Mouse (Mus musculus) ES-E14 (cell line): ENCODE measurements around the gene Cog4. TPM values are rescaled to one million over a fixed set of nuclear protein-coding genes. Genes with fewer than 3 reads are reported as not detected.
"Not testable (repeated sequence)": the region's sequence is repeated elsewhere in the genome, so short reads cannot be mapped to it uniquely, and the experiment has no call there.

Source experiments
- DNase-seq: peaks from one replicate; pipeline ENCODE4 v3.0.0-alpha.2; 2013; ENCODE audit warnings: low read depth, low spot score
- H3K27ac ChIP-seq: 2 replicates; pipeline ENCODE4 v1.5.1; 2012; ENCODE audit warnings: low read depth, mild to moderate bottlenecking, low read length, moderate library complexity, mixed read lengths; ENCODE audit not compliant: poor library complexity, insufficient read depth, severe bottlenecking
- H3K36me3 ChIP-seq: 2 replicates; pipeline ENCODE4 v1.6.1; 2012; ENCODE audit warnings: mild to moderate bottlenecking, low read length, moderate library complexity, mixed read lengths; ENCODE audit not compliant: control insufficient read depth, poor library complexity, insufficient read depth, severe bottlenecking
- H3K4me1 ChIP-seq, 2 experiments: fragments of 150-350 bp in 1 of 2; sonication (generic) in 1 of 2; 2 replicates each; pipeline ENCODE4 v1.6.1; 2012; ENCODE audit warnings: low read length in 2 of 2, mild to moderate bottlenecking in 1 of 2, mixed read lengths in 1 of 2; ENCODE audit not compliant: control insufficient read depth in 2 of 2, insufficient read depth in 2 of 2, poor library complexity in 1 of 2
- H3K4me3 ChIP-seq, 2 experiments: fragments of 150-350 bp in 1 of 2; sonication (generic) in 1 of 2; 2 replicates each; pipeline ENCODE4 v1.5.1; 2012; ENCODE audit warnings: low read length in 2 of 2, low read depth in 1 of 2, mild to moderate bottlenecking in 1 of 2, mixed read lengths in 1 of 2; ENCODE audit not compliant: insufficient read depth in 1 of 2, poor library complexity in 1 of 2, severe bottlenecking in 1 of 2
- H3K9ac ChIP-seq: 2 replicates; pipeline ENCODE4 v1.6.1; 2012; ENCODE audit warnings: low read depth, mild to moderate bottlenecking, low read length, mixed read lengths; ENCODE audit not compliant: poor library complexity, insufficient read depth, severe bottlenecking
- H3K9me3 ChIP-seq: fragments of 150-350 bp; sonication (generic); 2 replicates; pipeline ENCODE4 v1.6.1; 2012; ENCODE audit warnings: low read depth, mild to moderate bottlenecking, low read length; ENCODE audit not compliant: control insufficient read depth, insufficient read depth
- CHD2 ChIP-seq: IDR thresholded peaks from 2 replicates; pipeline ENCODE4 v1.6.1; 2014; ENCODE audit warnings: mild to moderate bottlenecking, low read depth, low read length, inconsistent platforms
- HCFC1 ChIP-seq: IDR thresholded peaks from 2 replicates; pipeline ENCODE4 v1.6.1; 2012; ENCODE audit warnings: low read length, inconsistent platforms, borderline replicate concordance; ENCODE audit not compliant: insufficient read depth
- MAFK ChIP-seq: IDR thresholded peaks from 2 replicates; pipeline ENCODE4 v1.6.1; 2014; ENCODE audit warnings: mild to moderate bottlenecking, low read depth, low read length, inconsistent platforms; ENCODE audit not compliant: insufficient read depth
- ZC3H11A ChIP-seq: IDR thresholded peaks from 2 replicates; pipeline ENCODE4 v1.6.1; 2012; ENCODE audit warnings: low read depth, mild to moderate bottlenecking, inconsistent platforms, low read length, borderline replicate concordance
- ZNF384 ChIP-seq: IDR thresholded peaks from 2 replicates; pipeline ENCODE4 v1.6.1; 2012; ENCODE audit warnings: low read depth, low read length, inconsistent platforms
- in situ Hi-C, 2 experiments: fragments of 600-800 bp; cut with MboI; formaldehyde crosslinking; loops; one replicate each; pipeline ENCODE4 v1.15.1; 2025; ENCODE audit warnings: low sequenced_read_pairs in 2 of 2, inconsistent platforms in 1 of 2; ENCODE audit not compliant: unreplicated experiment in 2 of 2
- total RNA-seq: library from RNA; depleted of rRNA; stranded (reverse); fragments of 300-350 nt; gene quantifications from 2 replicates; pipeline ENCODE4 v1.2.3, GENCODE M21; 2012

The Cog4 gene
- total RNA-seq, 1 experiment = 64.7 TPM

DNA sequence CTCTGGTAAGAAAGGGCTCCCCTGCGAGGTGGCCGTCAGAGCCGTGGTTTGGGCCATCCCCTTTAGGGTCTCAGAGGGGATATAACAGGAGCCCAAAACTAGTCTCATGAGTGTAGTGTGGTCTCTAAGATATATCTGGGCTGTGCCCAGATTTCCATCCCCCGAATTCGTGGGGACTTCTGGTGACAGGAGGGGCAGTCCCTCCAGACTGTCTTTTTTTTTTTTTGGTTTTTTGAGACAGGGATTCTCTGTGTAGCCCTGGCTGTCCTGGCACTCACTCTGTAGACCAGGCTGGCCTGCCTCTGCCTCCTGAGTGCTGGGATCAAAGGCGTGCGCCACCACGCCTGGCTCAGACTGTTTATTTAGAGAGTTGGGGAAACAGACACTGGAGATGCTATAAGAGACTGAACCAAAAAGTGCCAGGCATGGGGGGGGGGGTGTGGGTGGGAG lies 79.3 kb downstream of the Cog4 start:
- in situ Hi-C loops = no loop called here
- no peaks in the 10 kb centered on the region for H3K36me3 ChIP-seq
- no peak overlapping the region for H3K4me3 ChIP-seq
- H3K9ac ChIP-seq = no peak overlapping the region
- TF ChIP-seq ZC3H11A (no peak), ZNF384 (no peak)
- H3K9me3 ChIP-seq = no peaks in the 10 kb centered on the region
- DNase-seq = no peak
- peaks cover 6 to 14% of the 10 kb centered on the region in 2 experiments for H3K4me1 ChIP-seq
- no peak overlapping the region for H3K27ac ChIP-seq

DNA sequence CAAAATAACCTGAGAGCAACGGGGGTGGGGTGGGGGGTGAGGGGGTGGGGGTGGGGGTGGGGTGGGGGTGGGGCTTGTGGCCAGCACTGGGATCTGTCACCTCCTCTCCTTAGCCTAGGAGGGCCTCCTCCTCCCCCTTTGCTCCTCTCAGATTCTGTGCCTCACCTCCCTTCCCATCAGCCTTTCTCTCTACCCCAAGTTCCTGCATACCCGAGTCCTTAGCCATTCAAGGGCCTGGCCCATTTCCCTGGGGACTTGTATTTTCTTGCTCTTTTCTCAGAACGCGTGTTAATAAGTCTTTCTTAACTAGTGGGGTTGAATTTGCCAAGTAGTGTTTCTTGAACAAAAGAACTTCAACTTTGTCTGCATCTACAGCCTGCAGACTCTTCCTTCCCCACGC lies 80.3 kb downstream of the Cog4 start:
- H3K9ac ChIP-seq = no peak overlapping the region
- H3K4me1 ChIP-seq = peaks cover 6 to 16% of the 10 kb centered on the region in 2 experiments
- DNase-seq = no peak
- no peak overlapping the region for H3K27ac ChIP-seq
- in situ Hi-C loops = no loop called here
- no peak overlapping the region for H3K4me3 ChIP-seq
- no peak for TF ChIP-seq CHD2
- no peak for TF ChIP-seq ZC3H11A
- no peak for TF ChIP-seq MAFK
- no peak for TF ChIP-seq ZNF384
- TF ChIP-seq HCFC1 = no peak
- no peaks in the 10 kb centered on the region for H3K36me3 ChIP-seq
- H3K9me3 ChIP-seq = no peaks in the 10 kb centered on the region

DNA sequence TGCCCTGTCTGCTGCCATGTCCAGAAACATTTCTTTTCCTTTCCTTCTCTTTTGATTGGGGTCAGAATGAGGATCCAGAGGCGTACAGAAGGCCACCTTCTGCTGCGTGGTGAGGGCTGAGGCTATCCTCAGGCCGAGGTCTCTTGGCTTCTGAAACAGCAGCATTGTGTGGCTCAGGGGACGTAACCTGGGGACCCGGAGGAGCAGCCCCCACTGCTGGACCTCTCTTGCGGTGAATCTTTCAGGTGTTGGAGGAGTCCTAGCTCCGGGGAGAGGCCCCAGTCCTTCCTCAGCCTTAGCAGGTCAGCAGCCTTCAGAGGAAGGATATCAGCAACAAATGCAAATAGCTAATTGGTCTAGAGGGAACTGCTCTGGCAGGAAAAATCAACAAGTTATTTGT lies 82.0 kb downstream of the Cog4 start:
- in situ Hi-C loops = no loop called here
- Histone ChIP-seq H3K9ac (no peak overlapping the region), H3K4me1 (peaks cover 5 to 10% of the 10 kb centered on the region in 2 experiments; a peak in 3 of 4 replicates), H3K27ac (no peak overlapping the region), H3K36me3 (no peaks in the 10 kb centered on the region), H3K9me3 (no peaks in the 10 kb centered on the region), H3K4me3 (no peak overlapping the region)
- TF ChIP-seq MAFK = no peak
- TF ChIP-seq CHD2 = no peak
- TF ChIP-seq ZC3H11A = no peak
- TF ChIP-seq HCFC1 = no peak
- no peak for TF ChIP-seq ZNF384
- no peak for DNase-seq

DNA sequence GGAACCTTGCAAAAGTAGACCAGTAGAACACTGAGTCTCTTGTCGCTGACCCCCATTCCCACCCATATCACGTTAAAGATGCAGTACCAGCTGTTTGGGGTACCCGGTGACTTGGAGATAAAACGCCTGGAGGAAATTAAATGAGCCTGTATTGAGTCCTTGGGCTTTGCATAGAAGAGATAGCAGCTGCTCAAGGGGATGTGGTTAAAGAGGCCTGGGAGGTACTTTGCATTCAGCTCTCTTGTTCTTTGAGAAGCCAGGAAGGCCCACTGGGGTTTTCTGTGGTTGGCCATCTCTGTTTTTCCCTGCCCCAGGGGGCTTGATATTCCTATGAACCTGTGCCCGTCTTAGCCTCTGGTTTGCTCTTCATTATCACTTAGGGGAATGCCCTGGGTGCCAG lies 82.7 kb downstream of the Cog4 start:
- Histone ChIP-seq H3K4me1 (peaks cover 5 to 10% of the 10 kb centered on the region in 2 experiments; a peak in 3 of 4 replicates), H3K9me3 (no peaks in the 10 kb centered on the region), H3K4me3 (no peak overlapping the region), H3K27ac (no peak overlapping the region), H3K9ac (no peak overlapping the region), H3K36me3 (no peaks in the 10 kb centered on the region)
- in situ Hi-C loops = no loop called here
- TF ChIP-seq CHD2 (no peak), HCFC1 (no peak), ZNF384 (no peak), MAFK (no peak)
- no peak for DNase-seq

DNA sequence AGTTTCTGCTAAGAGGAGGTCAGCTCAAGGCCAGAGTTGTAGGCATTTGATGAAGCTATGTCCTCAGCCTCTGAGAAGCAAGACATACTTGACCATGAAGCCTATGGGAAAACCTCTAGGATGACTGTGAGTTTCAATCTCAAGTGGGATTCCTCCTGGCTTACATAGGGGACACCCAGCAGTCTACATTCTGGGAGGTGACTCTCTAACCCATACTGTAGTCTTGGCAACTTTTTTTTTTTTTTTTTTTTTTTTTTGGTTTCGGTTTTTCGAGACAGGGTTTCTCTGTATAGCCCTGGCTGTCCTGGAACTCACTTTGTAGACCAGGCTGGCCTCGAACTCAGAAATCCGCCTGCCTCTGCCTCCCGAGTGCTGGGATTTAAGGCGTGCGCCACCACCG lies 83.3 kb downstream of the Cog4 start:
- H3K4me3 ChIP-seq, H3K36me3 ChIP-seq, DNase-seq, H3K9me3 ChIP-seq, H3K4me1 ChIP-seq, H3K27ac ChIP-seq, H3K9ac ChIP-seq, in situ Hi-C loops: not testable (repeated sequence)
